Mouse (Mus musculus) testis, adult 2 months (tissue): ENCODE data around the gene Nostrin. TPM values are rescaled to one million over a fixed set of nuclear protein-coding genes. Genes with fewer than 3 reads are reported as not detected.
A peak's percentile ranks its signal among the peaks of the same experiment; 100 is the strongest.

Experiments used
- H3K27ac ChIP-seq: fragments of 200-500 bp; 2 replicates; pipeline ENCODE4 v1.5.1; 2012; ENCODE audit warnings: low read depth, low read length; ENCODE audit not compliant: control insufficient read depth, insufficient read depth
- H3K27me3 ChIP-seq: fragments of 200-500 bp; 2 replicates; pipeline ENCODE4 v1.6.1; 2012; ENCODE audit warnings: mild to moderate bottlenecking, low read length, moderate library complexity; ENCODE audit not compliant: control insufficient read depth, insufficient read depth
- H3K36me3 ChIP-seq: fragments of 200-500 bp; 2 replicates; pipeline ENCODE4 v1.6.1; 2012; ENCODE audit warnings: mild to moderate bottlenecking, low read length; ENCODE audit not compliant: control insufficient read depth, insufficient read depth
- H3K4me1 ChIP-seq: fragments of 200-500 bp; 2 replicates; pipeline ENCODE4 v1.6.1; 2012; ENCODE audit warnings: low read length; ENCODE audit not compliant: control insufficient read depth, insufficient read depth
- H3K4me3 ChIP-seq: fragments of 200-500 bp; 2 replicates; pipeline ENCODE4 v1.5.1; 2012; ENCODE audit warnings: low read depth, mild to moderate bottlenecking, low read length, moderate library complexity, mixed read lengths; ENCODE audit not compliant: control insufficient read depth
- CTCF ChIP-seq: fragments of 200-500 bp; IDR thresholded peaks from 2 replicates; pipeline ENCODE4 v1.5.1; 2012; ENCODE audit warnings: low read depth, mild to moderate bottlenecking, inconsistent platforms, low read length, moderate library complexity; ENCODE audit not compliant: control insufficient read depth, insufficient read depth, insufficient replicate concordance
- POLR2A ChIP-seq: fragments of 200-500 bp; IDR thresholded peaks from 2 replicates; pipeline ENCODE4 v1.6.1; 2012; ENCODE audit warnings: low read depth, mild to moderate bottlenecking, inconsistent platforms, low read length, moderate library complexity; ENCODE audit not compliant: control insufficient read depth
- polyA plus RNA-seq: library from polyadenylated mRNA; depleted of rRNA; stranded (reverse); fragments of >200 nt; gene quantifications from 2 replicates; pipeline ENCODE4 v1.2.3, GENCODE M21; 2012

Nostrin gene
- polyA plus RNA-seq, 1 experiment = 0.20 TPM

DNA sequence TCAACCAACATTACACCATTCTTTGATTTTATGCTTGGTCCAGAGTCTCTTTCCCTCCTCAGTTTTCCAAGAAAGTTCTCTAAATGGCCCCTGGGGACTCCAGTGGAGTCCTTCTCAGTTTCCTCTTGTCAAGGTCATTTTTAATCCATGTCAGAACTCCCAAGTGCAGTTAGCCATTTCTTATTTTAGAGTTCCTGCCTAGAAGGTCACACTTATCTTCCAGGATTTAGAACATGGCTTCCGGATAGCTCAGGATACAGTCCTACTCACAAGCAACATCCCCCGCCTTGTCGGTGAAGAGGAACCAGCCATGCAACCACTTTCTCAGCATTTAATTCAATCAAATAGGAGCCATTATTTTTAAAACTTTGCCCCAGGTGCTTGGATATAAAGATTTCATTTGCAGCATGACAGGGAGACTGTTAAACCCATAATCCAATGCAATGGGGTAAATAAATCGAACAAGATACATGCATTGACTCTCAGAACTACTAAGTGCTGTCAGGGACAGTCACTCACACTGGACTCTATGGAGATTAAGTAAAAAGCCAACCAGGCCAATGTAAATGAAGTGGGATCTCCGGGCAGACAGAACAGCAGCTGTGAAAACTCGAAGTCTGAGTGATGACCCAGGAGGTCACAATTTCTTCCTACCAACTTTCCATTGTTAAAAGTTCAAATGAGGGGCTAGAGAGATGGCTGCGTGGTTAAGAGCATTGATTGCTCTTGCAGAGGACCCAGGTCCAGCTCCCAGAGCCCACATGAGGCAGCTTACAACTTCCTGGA is 6.0 kb upstream of the Nostrin start:
- Histone ChIP-seq H3K4me1 (peaks cover 4% of the 10 kb centered on the region), H3K27ac (peak overlapping the region; percentile 17; the same call in 1 of the 2 replicates), H3K36me3 (no peaks in the 10 kb centered on the region), H3K27me3 (no peaks in the 10 kb centered on the region), H3K4me3 (no peak overlapping the region)
- TF ChIP-seq POLR2A (no peak), CTCF (no peak)

DNA sequence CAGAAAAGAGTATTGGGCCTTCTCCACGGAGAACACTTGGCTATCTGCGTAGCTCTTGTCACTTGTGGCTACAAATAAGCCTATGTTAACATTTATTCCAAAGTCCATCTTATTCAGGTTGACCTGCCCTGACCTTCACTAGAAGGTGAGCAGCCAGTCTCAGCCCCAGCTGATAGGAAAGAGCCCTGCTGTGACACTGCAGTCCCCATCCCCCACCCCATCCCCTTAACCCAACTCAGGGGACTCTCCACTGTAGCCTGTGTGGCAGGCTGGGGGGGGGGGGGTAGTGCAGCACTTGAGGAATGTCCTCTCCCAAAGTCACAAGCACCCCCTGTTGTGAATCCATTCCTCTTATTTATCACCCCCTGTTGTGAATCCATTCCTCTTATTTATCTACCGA is 3.6 kb upstream of the Nostrin start:
- TF ChIP-seq POLR2A (no peak), CTCF (no peak)
- Histone ChIP-seq H3K36me3 (no peaks in the 10 kb centered on the region), H3K4me1 (peaks cover 4% of the 10 kb centered on the region), H3K27me3 (no peaks in the 10 kb centered on the region), H3K27ac (no peak overlapping the region), H3K4me3 (no peak overlapping the region)

DNA sequence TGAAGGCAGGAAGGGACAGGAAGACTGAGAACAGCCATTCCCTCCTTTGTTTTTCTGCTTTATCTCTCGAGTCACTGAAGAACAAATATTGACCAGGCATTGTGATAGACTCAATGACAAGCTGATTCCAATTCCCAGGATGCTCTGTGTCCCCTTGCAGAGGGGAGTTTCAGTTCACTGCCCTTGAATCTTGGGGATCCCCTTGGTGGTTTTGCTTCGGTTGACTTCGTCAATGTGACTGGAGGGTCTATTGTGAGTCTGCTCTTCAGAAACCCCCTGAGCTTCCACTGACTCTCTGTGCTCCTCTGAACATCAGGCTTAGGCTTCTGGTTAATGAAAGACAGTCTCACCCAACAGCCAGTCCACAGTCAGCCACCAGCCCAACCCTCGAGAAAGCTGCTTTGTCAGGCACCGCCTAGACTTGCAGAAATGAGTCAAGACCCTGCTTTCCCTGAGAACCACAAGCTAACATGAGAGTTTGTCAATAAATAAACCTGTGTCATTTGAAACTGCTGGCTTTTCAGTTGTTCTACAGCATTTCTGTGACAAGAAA is 3.0 kb upstream of the Nostrin start:
- Histone ChIP-seq H3K27ac (no peak overlapping the region), H3K4me3 (no peak overlapping the region), H3K4me1 (peaks cover 4% of the 10 kb centered on the region), H3K27me3 (no peaks in the 10 kb centered on the region), H3K36me3 (no peaks in the 10 kb centered on the region)
- no peak for TF ChIP-seq POLR2A

DNA sequence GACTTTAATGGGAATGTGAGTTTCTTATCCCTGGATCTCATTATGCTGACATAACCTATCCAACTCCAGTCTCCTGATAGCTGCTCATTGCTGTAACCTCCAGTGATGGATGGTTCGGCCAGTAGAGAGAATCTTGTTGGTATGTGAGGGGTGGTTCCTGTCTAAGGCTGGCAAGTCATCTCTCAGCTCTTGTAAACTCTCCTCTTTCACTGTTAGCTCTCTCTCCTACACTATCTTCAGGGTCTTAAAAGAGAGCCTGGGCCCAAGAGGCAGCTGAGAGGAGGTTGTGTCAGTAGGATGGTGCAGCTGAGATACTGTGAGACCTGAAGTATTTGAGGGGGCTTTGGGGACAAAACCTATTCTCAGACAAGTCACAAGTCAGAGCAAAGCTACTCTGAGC is 1.4 kb upstream of the Nostrin start:
- no peak overlapping the region for H3K27ac ChIP-seq
- peaks cover 1% of the 10 kb centered on the region for H3K4me1 ChIP-seq
- no peak for TF ChIP-seq CTCF
- no peak for TF ChIP-seq POLR2A
- H3K4me3 ChIP-seq = no peak overlapping the region
- no peaks in the 10 kb centered on the region for H3K36me3 ChIP-seq
- H3K27me3 ChIP-seq = no peaks in the 10 kb centered on the region

DNA sequence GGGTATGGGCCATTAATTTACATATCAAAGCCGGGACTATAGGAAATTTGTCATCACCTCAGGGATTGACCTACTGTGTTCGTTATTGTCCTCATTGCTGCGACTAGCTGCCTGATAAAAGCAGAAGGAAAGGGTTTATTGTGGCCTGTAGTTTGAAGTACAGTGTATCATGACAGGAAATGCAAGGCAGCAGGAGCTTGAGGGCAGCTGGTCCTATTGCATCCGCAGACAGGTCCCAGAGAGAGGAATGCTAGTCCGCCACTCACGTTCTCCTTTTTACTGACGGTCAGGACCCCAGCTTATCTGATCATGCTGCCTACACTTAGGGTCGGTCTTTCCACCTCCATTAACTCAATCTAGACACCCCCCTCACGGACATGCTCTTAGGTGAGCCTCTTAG is 663 bp upstream of the Nostrin start:
- Histone ChIP-seq H3K27me3 (no peaks in the 10 kb centered on the region), H3K4me1 (no peaks in the 10 kb centered on the region), H3K36me3 (no peaks in the 10 kb centered on the region), H3K27ac (no peak overlapping the region), H3K4me3 (no peak overlapping the region)
- no peak for TF ChIP-seq CTCF
- no peak for TF ChIP-seq POLR2A

DNA sequence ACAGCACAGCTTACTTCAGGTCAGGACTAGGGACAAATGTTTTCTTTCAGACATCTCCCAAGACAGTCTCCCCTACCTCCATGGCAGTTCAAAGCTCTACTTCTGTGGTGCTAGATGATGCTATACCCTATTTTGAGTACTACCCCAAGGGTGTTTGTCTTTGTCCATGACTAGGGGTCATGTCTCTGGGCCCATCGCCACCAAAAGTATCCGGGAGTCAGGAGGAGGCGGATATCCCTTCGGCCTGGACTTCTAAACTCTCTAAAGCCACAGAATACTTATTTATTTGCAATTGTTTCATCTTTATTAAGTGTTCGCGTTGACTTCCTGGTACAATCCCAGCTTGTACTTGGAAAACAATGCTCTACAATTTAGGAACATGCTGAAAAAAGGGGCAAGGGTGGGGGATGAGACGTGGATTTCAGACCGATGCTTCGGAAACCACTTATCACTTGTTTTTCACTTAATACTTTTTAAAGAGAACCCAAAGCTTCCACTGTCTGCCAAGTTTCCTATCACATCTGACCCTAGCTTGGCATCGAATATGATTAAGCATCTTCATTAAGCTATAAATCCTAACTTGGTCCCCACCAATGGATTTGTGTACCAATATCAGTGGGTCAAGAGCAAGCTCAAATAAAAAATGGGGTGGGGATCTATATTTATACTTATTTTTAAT is 1.9 kb downstream of the Nostrin start:
- H3K4me3 ChIP-seq = no peak overlapping the region
- H3K4me1 ChIP-seq = no peaks in the 10 kb centered on the region
- no peaks in the 10 kb centered on the region for H3K36me3 ChIP-seq
- H3K27ac ChIP-seq = no peak overlapping the region
- no peaks in the 10 kb centered on the region for H3K27me3 ChIP-seq
- TF ChIP-seq CTCF = no peak
- TF ChIP-seq POLR2A = no peak

DNA sequence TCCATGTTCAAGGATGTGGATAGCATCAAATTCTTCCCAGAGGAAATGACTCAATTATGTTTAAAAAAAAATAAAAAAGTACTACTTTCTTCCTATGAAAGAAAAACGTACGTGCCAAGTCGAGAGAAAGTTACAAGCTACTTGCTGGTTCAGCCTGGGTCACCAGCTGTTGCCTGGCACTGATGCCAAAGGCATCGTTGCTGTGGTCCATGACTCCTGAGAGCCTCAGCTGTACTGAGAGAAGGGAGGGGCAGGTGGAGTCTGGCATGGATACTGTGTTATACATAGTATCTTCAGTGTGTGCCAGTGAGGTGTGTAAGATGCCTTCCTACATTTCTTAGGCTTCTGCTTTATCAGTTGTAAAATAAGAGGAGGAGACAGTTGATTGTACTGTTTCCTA is 3.2 kb downstream of the Nostrin start:
- Histone ChIP-seq H3K4me1 (no peaks in the 10 kb centered on the region), H3K4me3 (no peak overlapping the region), H3K36me3 (no peaks in the 10 kb centered on the region), H3K27ac (no peak overlapping the region), H3K27me3 (no peaks in the 10 kb centered on the region)
- TF ChIP-seq CTCF = no peak
- no peak for TF ChIP-seq POLR2A
